In the genomic region with DNA sequence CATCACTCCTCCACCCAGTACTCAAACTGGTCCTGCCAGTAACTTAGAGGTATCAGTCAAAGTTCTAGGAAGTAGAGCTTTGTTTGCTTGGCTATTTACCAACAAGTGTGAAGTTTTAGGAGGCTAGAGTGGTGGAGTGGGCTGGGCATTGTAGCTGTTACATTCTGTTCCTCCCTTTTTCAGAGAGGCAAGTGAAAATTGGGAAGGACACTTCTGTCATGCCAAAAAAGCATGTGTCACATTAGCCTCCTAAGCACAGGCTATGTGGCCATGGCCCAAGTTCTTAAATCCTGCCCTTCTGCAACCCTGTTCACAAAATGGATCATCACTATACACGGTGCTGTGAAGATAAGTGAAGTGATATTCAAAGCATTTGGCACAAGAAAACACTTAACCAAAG, we compare ENCODE assay signal across 8 mouse cellular contexts. TPM values are rescaled to one million over a fixed set of nuclear protein-coding genes. Genes with fewer than 3 reads are reported as not detected.
DNase-seq lines count a peak whose midpoint lies in the region; ATAC-seq and TF ChIP-seq lines count a peak whose summit lies in the region.
"Had no signal": no experiment of that assay in that cellular context is flagged by ENCODE, and none has a peak within 500 bp of the region (broad histone marks: within the 10 kb centered on the region; RNA-seq: fewer than 3 reads in every experiment).

No protein-coding gene starts in this region.

- H3K9ac ChIP-seq in heart, adult 2 months (ENCODE audit: low read depth, low read length) = no peak overlapping the region
- no peak overlapping the region for H3K9ac ChIP-seq in midbrain, embryonic 15.5 days
- H3K9ac ChIP-seq in midbrain, postnatal 0 days (replicated peaks; ENCODE audit: low read length, poor library complexity, severe bottlenecking) = no peak overlapping the region
- H3K9ac ChIP-seq in intestine, embryonic 16.5 days (ENCODE audit: low read depth, low read length) = no peak overlapping the region
- H3K9ac ChIP-seq: liver, embryonic 15.5 days had no signal

- no peak for DNase-seq in heart, adult 2 months
- no peak for DNase-seq in heart, postnatal 10 days
- no peak for DNase-seq in midbrain, postnatal 0 days (ENCODE audit: low spot score)
- no peak for DNase-seq in liver
- no peak for DNase-seq in yolk sac, embryonic 10.5 days (ENCODE audit: low spot score)

- H3K4me1 ChIP-seq in heart, adult 2 months (ENCODE audit: control insufficient read depth, insufficient read depth, low read length) = peaks cover 9% of the 10 kb centered on the region
- peaks cover 17% of the 10 kb centered on the region for H3K4me1 ChIP-seq in midbrain, embryonic 15.5 days
- peaks cover 7% of the 10 kb centered on the region for H3K4me1 ChIP-seq in midbrain, postnatal 0 days (ENCODE audit: insufficient read depth, low read length)
- peaks cover 15% of the 10 kb centered on the region for H3K4me1 ChIP-seq in intestine, embryonic 16.5 days (ENCODE audit: control insufficient read depth, insufficient read depth, low read length)

- no peak overlapping the region for H3K4me3 ChIP-seq in heart, adult 2 months
- H3K4me3 ChIP-seq in midbrain, embryonic 15.5 days = no peak overlapping the region
- H3K4me3 ChIP-seq in midbrain, postnatal 0 days (ENCODE audit: low read depth, low read length) = no peak overlapping the region
- H3K4me3 ChIP-seq in intestine, embryonic 16.5 days (ENCODE audit: low read length) = no peak overlapping the region
- H3K4me3 ChIP-seq: liver, embryonic 15.5 days had no signal

- 35% methylated on average over 1 of the region's 1 CpGs for WGBS in heart, adult 2 months
- 81% methylated on average over 1 of the region's 1 CpGs for WGBS in midbrain, embryonic 15.5 days
- WGBS in midbrain, postnatal 0 days = 78% methylated on average over 1 of the region's 1 CpGs
- 64% methylated on average over 1 of the region's 1 CpGs for WGBS in intestine, embryonic 16.5 days

- TF ChIP-seq POLR2A in heart, adult 2 months (IDR thresholded peaks at IDR 0.05; ENCODE audit: insufficient read depth, low read depth, low read length) = no peak

- ATAC-seq in midbrain, embryonic 15.5 days (replicated peaks) = no peak
- no peak for ATAC-seq in midbrain, postnatal 0 days (ENCODE audit: low FRiP score)
- ATAC-seq in intestine, embryonic 16.5 days = no peak

- TF ChIP-seq CTCF in heart, adult 2 months (IDR thresholded peaks at IDR 0.05) = no peak
- TF ChIP-seq CTCF in midbrain, postnatal 0 days (IDR thresholded peaks at IDR 0.05) = no peak

- H3K36me3 ChIP-seq in heart, adult 2 months (ENCODE audit: control insufficient read depth, insufficient read depth, low read length) = peaks cover 11% of the 10 kb centered on the region
- no peaks in the 10 kb centered on the region for H3K36me3 ChIP-seq in midbrain, embryonic 15.5 days (replicated peaks)
- H3K36me3 ChIP-seq in midbrain, postnatal 0 days (ENCODE audit: insufficient read depth, low read length) = peaks cover 8% of the 10 kb centered on the region
- H3K36me3 ChIP-seq in intestine, embryonic 16.5 days (ENCODE audit: control insufficient read depth, insufficient read depth, low read length) = peaks cover 19% of the 10 kb centered on the region
- H3K36me3 ChIP-seq: liver, embryonic 15.5 days had no signal

- TF ChIP-seq EP300 in heart, adult 2 months (IDR thresholded peaks at IDR 0.05; ENCODE audit: insufficient read depth, low read depth, low read length) = no peak

- peak overlapping the region; percentile 24; the same call in 1 of the 2 replicates for H3K27ac ChIP-seq in heart, adult 2 months
- peak overlapping the region; percentile 71 for H3K27ac ChIP-seq in midbrain, embryonic 15.5 days
- H3K27ac ChIP-seq in midbrain, postnatal 0 days (ENCODE audit: low read depth, low read length) = no peak overlapping the region
- H3K27ac ChIP-seq in intestine, embryonic 16.5 days (ENCODE audit: low read length) = peak overlapping the region; percentile 75
- H3K27ac ChIP-seq: liver, embryonic 15.5 days had no signal

- intact Hi-C loops in heart, adult 2 months (cut with DNase I) = no loop called here
- intact Hi-C loops in heart, postnatal 10 days (cut with DNase I) = loop anchor here (5.0 kb wide), 1 partner anchor 85 kb away; a partner anchor contains a TSS

- H3K27me3 ChIP-seq in heart, adult 2 months (ENCODE audit: control insufficient read depth, insufficient read depth, low read length) = no peaks in the 10 kb centered on the region
- H3K27me3 ChIP-seq in midbrain, embryonic 15.5 days (replicated peaks) = no peaks in the 10 kb centered on the region
- H3K27me3 ChIP-seq in midbrain, postnatal 0 days (ENCODE audit: insufficient read depth, low read length) = no peaks in the 10 kb centered on the region
- H3K27me3 ChIP-seq in intestine, embryonic 16.5 days (replicated peaks; ENCODE audit: control insufficient read depth, insufficient read depth, low read length) = no peaks in the 10 kb centered on the region
- H3K27me3 ChIP-seq: liver, embryonic 15.5 days had no signal

- H3K4me2 ChIP-seq in midbrain, embryonic 15.5 days = no peak overlapping the region
- no peak overlapping the region for H3K4me2 ChIP-seq in midbrain, postnatal 0 days (ENCODE audit: low read depth, low read length, poor library complexity, severe bottlenecking)
- H3K4me2 ChIP-seq in intestine, embryonic 16.5 days (ENCODE audit: low read depth, low read length) = no peak overlapping the region
- H3K4me2 ChIP-seq: liver, embryonic 15.5 days had no signal

- no peaks in the 10 kb centered on the region for H3K79me2 ChIP-seq in heart, adult 2 months (replicated peaks; ENCODE audit: control insufficient read depth, insufficient read depth, low read length)

- no peaks in the 10 kb centered on the region for H3K9me3 ChIP-seq in midbrain, embryonic 15.5 days
- no peaks in the 10 kb centered on the region for H3K9me3 ChIP-seq in midbrain, postnatal 0 days (ENCODE audit: low read length)
- H3K9me3 ChIP-seq in intestine, embryonic 16.5 days (ENCODE audit: control insufficient read depth, low read length) = no peaks in the 10 kb centered on the region
- H3K9me3 ChIP-seq: liver, embryonic 15.5 days had no signal

RNA-seq across cellular contexts. Expression of a gene that starts 34.4 kb away (rescaled TPM):
- total RNA-seq in heart, adult 2 months (2021) = 1 to 10 TPM; 5.0 to 6.5 TPM
- 7.1 and 7.8 TPM in 2 replicates for polyA plus RNA-seq in heart, adult 2 months (2012; rRNA removed)
- 1 to 10 TPM; 6.4 to 9.3 TPM for total RNA-seq in heart, postnatal 10 days (2021)
- polyA plus RNA-seq in midbrain, embryonic 15.5 days (2015; fragmentation: Nextera tagmentation; extraction: Ambion mirVana) = 5.9 and 7.0 TPM in 2 replicates
- total RNA-seq in midbrain, postnatal 0 days (2014; rRNA removed) = 0.47 and 1.9 TPM in 2 replicates
- 4.2 and 6.1 TPM in 2 replicates for polyA plus RNA-seq in midbrain, postnatal 0 days (2015; fragmentation: Nextera tagmentation; extraction: Ambion mirVana)
- 28.0 and 33.4 TPM in 2 replicates for polyA plus RNA-seq in intestine, embryonic 16.5 days (2015; fragmentation: Nextera tagmentation; extraction: Ambion mirVana)
